In the genomic region with DNA sequence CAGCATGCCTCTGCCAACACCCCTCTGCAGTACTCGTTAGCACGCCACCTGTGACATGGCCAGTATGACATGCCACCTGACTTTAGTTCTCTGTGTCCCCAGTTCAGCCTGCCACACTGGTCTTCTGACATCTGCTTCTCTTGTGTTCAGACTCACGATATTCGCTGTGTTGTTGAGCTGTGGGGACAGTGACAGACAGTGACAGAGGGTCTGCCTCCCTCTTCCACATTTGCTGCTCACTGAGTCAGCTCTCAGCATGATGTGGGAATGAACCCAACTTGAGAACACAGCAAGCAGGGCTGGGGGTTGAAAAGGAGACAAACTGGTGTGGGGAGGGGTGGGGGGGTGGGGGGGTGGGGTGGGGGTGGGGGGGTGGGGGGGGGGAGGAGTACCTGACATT, we compare ENCODE assay signal across 23 mouse cellular contexts.
A peak's percentile ranks its signal among the peaks of the same experiment; 100 is the strongest.
DNase-seq lines count a peak whose midpoint lies in the region; ATAC-seq and TF ChIP-seq lines count a peak whose summit lies in the region.
"Had no signal": no experiment of that assay in that cellular context is flagged by ENCODE, and none has a peak within 500 bp of the region (broad histone marks: within the 10 kb centered on the region; RNA-seq: fewer than 3 reads in every experiment).

No protein-coding gene starts in this region.

- H3K4me2 ChIP-seq in forebrain, postnatal 0 days (ENCODE audit: low read depth), result no peak overlapping the region
- no peak overlapping the region for H3K4me2 ChIP-seq in forebrain, embryonic 12.5 days
- no peak overlapping the region for H3K4me2 ChIP-seq in midbrain, postnatal 0 days (ENCODE audit: low read depth, low read length, poor library complexity, severe bottlenecking)
- H3K4me2 ChIP-seq in midbrain, embryonic 16.5 days (ENCODE audit: low read length), result no peak overlapping the region
- H3K4me2 ChIP-seq: embryonic facial prominence, embryonic 12.5 days; forebrain, embryonic 13.5 days; heart, embryonic 12.5 days; hindbrain, embryonic 14.5 days had no signal

- no peaks in the 10 kb centered on the region for H3K9me3 ChIP-seq in forebrain, postnatal 0 days (ENCODE audit: low read length)
- H3K9me3 ChIP-seq in forebrain, embryonic 12.5 days, result no peaks in the 10 kb centered on the region
- H3K9me3 ChIP-seq in midbrain, postnatal 0 days (ENCODE audit: low read length), result no peaks in the 10 kb centered on the region
- no peaks in the 10 kb centered on the region for H3K9me3 ChIP-seq in midbrain, embryonic 16.5 days (replicated peaks; ENCODE audit: control insufficient read depth, low read length, poor library complexity, severe bottlenecking)
- H3K9me3 ChIP-seq: embryonic facial prominence, embryonic 12.5 days; forebrain, embryonic 13.5 days; G1E; heart, embryonic 12.5 days; hindbrain, embryonic 10.5 days had no signal

- H3K36me3 ChIP-seq in forebrain, postnatal 0 days (ENCODE audit: insufficient read depth), result no peaks in the 10 kb centered on the region
- H3K36me3 ChIP-seq in forebrain, embryonic 12.5 days (replicated peaks), result no peaks in the 10 kb centered on the region
- no peaks in the 10 kb centered on the region for H3K36me3 ChIP-seq in midbrain, postnatal 0 days (ENCODE audit: insufficient read depth, low read length)
- H3K36me3 ChIP-seq in midbrain, embryonic 16.5 days (ENCODE audit: control insufficient read depth, insufficient read depth, low read length), result no peaks in the 10 kb centered on the region
- H3K36me3 ChIP-seq: embryonic facial prominence, embryonic 12.5 days; G1E; heart, embryonic 12.5 days; hindbrain, embryonic 10.5 days had no signal

- H3K27ac ChIP-seq in forebrain, postnatal 0 days (ENCODE audit: low read depth, low read length), result no peak overlapping the region
- H3K27ac ChIP-seq in forebrain, embryonic 12.5 days, result no peak overlapping the region
- no peak overlapping the region for H3K27ac ChIP-seq in midbrain, postnatal 0 days (ENCODE audit: low read depth, low read length)
- H3K27ac ChIP-seq in midbrain, embryonic 16.5 days (ENCODE audit: low read length), result no peak overlapping the region
- H3K27ac ChIP-seq: embryonic facial prominence, embryonic 12.5 days; forebrain, embryonic 13.5 days; gastrocnemius, adult 2 months; hindbrain, embryonic 10.5 days; hindbrain, embryonic 14.5 days had no signal

- no peak overlapping the region for H3K4me3 ChIP-seq in forebrain, postnatal 0 days (ENCODE audit: low read depth, low read length)
- no peak overlapping the region for H3K4me3 ChIP-seq in forebrain, embryonic 12.5 days (replicated peaks)
- H3K4me3 ChIP-seq in midbrain, postnatal 0 days (ENCODE audit: low read depth, low read length), result no peak overlapping the region
- H3K4me3 ChIP-seq in midbrain, embryonic 16.5 days (ENCODE audit: low read depth, low read length), result no peak overlapping the region
- H3K4me3 ChIP-seq: embryonic facial prominence, embryonic 12.5 days; forebrain, embryonic 13.5 days; gastrocnemius, adult 2 months; heart, embryonic 12.5 days; hindbrain, embryonic 10.5 days had no signal

- DNase-seq in forebrain, postnatal 0 days, result peak; percentile 16
- peak; percentile 37 for DNase-seq in midbrain, postnatal 0 days (ENCODE audit: low spot score)
- peak; percentile 34 for DNase-seq in R1 (ENCODE audit: low read depth, low spot score)
- DNase-seq in urinary bladder, postnatal 25 days (ENCODE audit: low spot score), result no peak
- DNase-seq in adrenal gland, adult (ENCODE audit: inconsistent age in 2 of 2, low spot score in 1 of 2), result no peak
- DNase-seq: adrenal gland, adult 2 months; adrenal gland, postnatal 25 days; cerebellum, adult 11 months; cerebellum, adult 9-10 months; embryo, embryonic 11 days; gastrocnemius, adult 2 months; gastrocnemius, postnatal 25 days; kidney, adult 11 months had no signal

- H3K9ac ChIP-seq in forebrain, postnatal 0 days, result no peak overlapping the region
- no peak overlapping the region for H3K9ac ChIP-seq in forebrain, embryonic 12.5 days
- no peak overlapping the region for H3K9ac ChIP-seq in midbrain, postnatal 0 days (replicated peaks; ENCODE audit: low read length, poor library complexity, severe bottlenecking)
- H3K9ac ChIP-seq in midbrain, embryonic 16.5 days (ENCODE audit: low read depth, low read length), result no peak overlapping the region
- H3K9ac ChIP-seq: embryonic facial prominence, embryonic 12.5 days; forebrain, embryonic 13.5 days; heart, embryonic 12.5 days; hindbrain, embryonic 14.5 days had no signal

- 56% methylated on average over 4 of the region's 4 CpGs for WGBS in forebrain, postnatal 0 days
- 78% methylated on average over 4 of the region's 4 CpGs for WGBS in forebrain, embryonic 12.5 days
- WGBS in midbrain, postnatal 0 days, result 79% methylated on average over 4 of the region's 4 CpGs
- 67% methylated on average over 4 of the region's 4 CpGs for WGBS in midbrain, embryonic 16.5 days

- peak; percentile 76 for ATAC-seq in forebrain, postnatal 0 days
- ATAC-seq in forebrain, embryonic 12.5 days (ENCODE audit: low FRiP score), result no peak
- ATAC-seq in midbrain, postnatal 0 days (ENCODE audit: low FRiP score), result no peak
- ATAC-seq in midbrain, embryonic 16.5 days, result no peak
- ATAC-seq: activated CD4-positive, CD25-positive, alpha-beta regulatory T cell, adult 4 months; forebrain, embryonic 13.5 days; inflammation-experienced regulatory T-cells, adult 6 months had no signal

- H3K27me3 ChIP-seq in forebrain, postnatal 0 days (ENCODE audit: insufficient read depth, low read length), result no peaks in the 10 kb centered on the region
- H3K27me3 ChIP-seq in forebrain, embryonic 12.5 days, result no peaks in the 10 kb centered on the region
- no peaks in the 10 kb centered on the region for H3K27me3 ChIP-seq in midbrain, postnatal 0 days (ENCODE audit: insufficient read depth, low read length)
- H3K27me3 ChIP-seq in midbrain, embryonic 16.5 days (ENCODE audit: control insufficient read depth, insufficient read depth, low read depth, low read length), result no peaks in the 10 kb centered on the region
- H3K27me3 ChIP-seq: embryonic facial prominence, embryonic 12.5 days; forebrain, embryonic 13.5 days; heart, embryonic 12.5 days had no signal

- TF ChIP-seq CTCF in forebrain, postnatal 0 days (IDR thresholded peaks at IDR 0.05; ENCODE audit: low read depth), result no peak
- no peak for TF ChIP-seq CTCF in midbrain, postnatal 0 days (IDR thresholded peaks at IDR 0.05)

- no peaks in the 10 kb centered on the region for H3K4me1 ChIP-seq in forebrain, postnatal 0 days (ENCODE audit: insufficient read depth)
- peaks cover 5% of the 10 kb centered on the region; the same call in 1 of the 2 replicates for H3K4me1 ChIP-seq in forebrain, embryonic 12.5 days
- H3K4me1 ChIP-seq in midbrain, postnatal 0 days (ENCODE audit: insufficient read depth, low read length), result no peaks in the 10 kb centered on the region
- no peaks in the 10 kb centered on the region for H3K4me1 ChIP-seq in midbrain, embryonic 16.5 days (ENCODE audit: control insufficient read depth, insufficient read depth, low read length)

Comparison
In these comparisons a context has a peak if more than half of its experiments do, and no peak if none do; other contexts are left out.
1. DNase-seq: peak in forebrain, postnatal 0 days (single experiment), midbrain, postnatal 0 days (single experiment) and R1 (single experiment); none in urinary bladder, postnatal 25 days (single experiment) and adrenal gland, adult (0 of 2).